Comparison of ENCODE assay signal across 25 mouse cellular contexts in genomic region chr12:85141096-85141495, GRCm38 (mm10). TPM values are rescaled to one million over a fixed set of nuclear protein-coding genes. Genes with fewer than 3 reads are reported as not detected.
DNase-seq lines count a peak whose midpoint lies in the region; ATAC-seq and TF ChIP-seq lines count a peak whose summit lies in the region.
"Had no signal": no experiment of that assay in that cellular context is flagged by ENCODE, and none has a peak within 500 bp of the region (broad histone marks: within the 10 kb centered on the region; RNA-seq: fewer than 3 reads in every experiment).

No protein-coding gene starts in this region.

- H3K4me3 ChIP-seq in E14TG2a.4 (replicated peaks; ENCODE audit: low read length), result peak overlapping the region; percentile 69
- no peak overlapping the region for H3K4me3 ChIP-seq in midbrain, embryonic 14.5 days (replicated peaks; ENCODE audit: low read depth, low read length)
- H3K4me3 ChIP-seq: embryonic facial prominence, embryonic 12.5 days; forebrain, embryonic 13.5 days; forebrain, embryonic 15.5 days had no signal

- WGBS in midbrain, embryonic 14.5 days, result 81% methylated on average over 6 of the region's 6 CpGs

- no peak for ATAC-seq in midbrain, embryonic 14.5 days (ENCODE audit: low FRiP score, low TSS enrichment)
- ATAC-seq: activated CD4-positive, CD25-positive, alpha-beta regulatory T cell, adult 4 months; CD4-positive, CD25-positive, alpha-beta regulatory T cell, adult 4 months; forebrain, embryonic 13.5 days; forebrain, embryonic 15.5 days; forebrain, postnatal 0 days; Patski had no signal

- peaks cover 74% of the 10 kb centered on the region for H3K4me1 ChIP-seq in E14TG2a.4 (replicated peaks; ENCODE audit: low read depth, low read length)
- H3K4me1 ChIP-seq in midbrain, embryonic 14.5 days (ENCODE audit: control insufficient read depth, insufficient read depth, low read length), result no peaks in the 10 kb centered on the region
- H3K4me1 ChIP-seq: forebrain, embryonic 13.5 days had no signal

- H3K9ac ChIP-seq in midbrain, embryonic 14.5 days (replicated peaks; ENCODE audit: low read length), result no peak overlapping the region
- H3K9ac ChIP-seq: embryonic facial prominence, embryonic 12.5 days; forebrain, embryonic 13.5 days; forebrain, embryonic 15.5 days; forebrain, postnatal 0 days had no signal

- no peak overlapping the region for H3K4me2 ChIP-seq in midbrain, embryonic 14.5 days (ENCODE audit: low read length)
- H3K4me2 ChIP-seq: embryonic facial prominence, embryonic 12.5 days; forebrain, embryonic 13.5 days; forebrain, embryonic 15.5 days had no signal

- no peak for TF ChIP-seq CTCF in E14TG2a.4 (conservative IDR thresholded peaks at IDR 0.05; ENCODE audit: low read length)

- peaks cover 22% of the 10 kb centered on the region for H3K36me3 ChIP-seq in E14TG2a.4 (ENCODE audit: insufficient read depth, low read length)
- peaks cover 28% of the 10 kb centered on the region for H3K36me3 ChIP-seq in midbrain, embryonic 14.5 days (ENCODE audit: control insufficient read depth, insufficient read depth, low read length)
- H3K36me3 ChIP-seq: forebrain, embryonic 15.5 days had no signal

- peaks cover 21% of the 10 kb centered on the region for H3K27me3 ChIP-seq in E14TG2a.4 (ENCODE audit: insufficient read depth, low read length)
- H3K27me3 ChIP-seq in midbrain, embryonic 14.5 days (ENCODE audit: control insufficient read depth, insufficient read depth, low read length), result no peaks in the 10 kb centered on the region
- H3K27me3 ChIP-seq: CH12.LX; embryonic facial prominence, embryonic 12.5 days; forebrain, embryonic 13.5 days; forebrain, embryonic 15.5 days; Patski had no signal

- DNase-seq in ES-CJ7 (ENCODE audit: low read depth, low spot score) (peak; percentile 71), R1 (ENCODE audit: low read depth, low spot score) (peak; percentile 63)
- DNase-seq in lung, postnatal 4 days, result no peak
- no peak for DNase-seq in midbrain, embryonic 14.5 days
- no peak for DNase-seq in thymus, postnatal 4 days
- DNase-seq: adrenal gland, adult 8-10 months; adrenal gland, postnatal 14 days; adrenal gland, postnatal 36 days; B cell, adult 2 months; cerebellum, adult 11-12 months; cerebellum, adult 2 months; cerebellum, adult 9-10 months; cerebellum, postnatal 10 days; cerebellum, postnatal 25 days; forebrain, postnatal 0 days had no signal

- H3K9me3 ChIP-seq in E14TG2a.4 (ENCODE audit: low read length), result no peaks in the 10 kb centered on the region
- H3K9me3 ChIP-seq in midbrain, embryonic 14.5 days (ENCODE audit: control insufficient read depth, low read length), result no peaks in the 10 kb centered on the region
- H3K9me3 ChIP-seq: embryonic facial prominence, embryonic 10.5 days; embryonic facial prominence, embryonic 12.5 days; forebrain, embryonic 13.5 days; forebrain, embryonic 15.5 days had no signal

- no peak overlapping the region for H3K27ac ChIP-seq in midbrain, embryonic 14.5 days (replicated peaks; ENCODE audit: low read depth, low read length)
- H3K27ac ChIP-seq: embryonic facial prominence, embryonic 10.5 days; embryonic facial prominence, embryonic 12.5 days; forebrain, embryonic 13.5 days; forebrain, embryonic 15.5 days had no signal

RNA-seq across cellular contexts. Expression of gene Rps6kl1, which starts 10.0 kb away (rescaled TPM):
- 22.2 and 27.1 TPM in 2 replicates for polyA plus RNA-seq in midbrain, embryonic 14.5 days (2014; fragmentation: Nextera tagmentation; extraction: Ambion mirVana)

RNA-seq across cellular contexts. Expression of gene Dlst, which starts 30.5 kb away (rescaled TPM):
- 67.9 and 98.0 TPM in 2 replicates for polyA plus RNA-seq in midbrain, embryonic 14.5 days (2014; fragmentation: Nextera tagmentation; extraction: Ambion mirVana)

RNA-seq across cellular contexts. Expression of gene Prox2, which starts 30.5 kb away (rescaled TPM):
- 1.7 and 2.1 TPM in 2 replicates for polyA plus RNA-seq in midbrain, embryonic 14.5 days (2014; fragmentation: Nextera tagmentation; extraction: Ambion mirVana)

RNA-seq across cellular contexts. Expression of gene Pgf, which starts 36.5 kb away (rescaled TPM):
- polyA plus RNA-seq in midbrain, embryonic 14.5 days (2014; fragmentation: Nextera tagmentation; extraction: Ambion mirVana), result 6.0 and 7.1 TPM in 2 replicates
- polyA plus RNA-seq: activated CD4-positive, CD25-positive, alpha-beta regulatory T cell, adult 4 months; CD4-positive, CD25-positive, alpha-beta regulatory T cell, adult 4 months; G1E had no signal

Comparison
In these comparisons a context has a peak if more than half of its experiments do, and no peak if none do; other contexts are left out.
1. DNase-seq: peak in ES-CJ7 (single experiment) and R1 (single experiment); none in lung, postnatal 4 days (0 of 2), midbrain, embryonic 14.5 days (single experiment) and thymus, postnatal 4 days (single experiment).